Mouse (Mus musculus) retina, adult 2 months (tissue): ENCODE results near the gene Emb.
"Not testable (repeated sequence)": the region's sequence is repeated elsewhere in the genome, so short reads cannot be mapped to it uniquely, and the experiment has no call there.

ENCODE experiments used
- DNase-seq: peaks from one replicate; pipeline ENCODE4 v3.0.0-alpha.2; 2012; ENCODE audit warnings: low read depth, low spot score

Emb gene

DNA sequence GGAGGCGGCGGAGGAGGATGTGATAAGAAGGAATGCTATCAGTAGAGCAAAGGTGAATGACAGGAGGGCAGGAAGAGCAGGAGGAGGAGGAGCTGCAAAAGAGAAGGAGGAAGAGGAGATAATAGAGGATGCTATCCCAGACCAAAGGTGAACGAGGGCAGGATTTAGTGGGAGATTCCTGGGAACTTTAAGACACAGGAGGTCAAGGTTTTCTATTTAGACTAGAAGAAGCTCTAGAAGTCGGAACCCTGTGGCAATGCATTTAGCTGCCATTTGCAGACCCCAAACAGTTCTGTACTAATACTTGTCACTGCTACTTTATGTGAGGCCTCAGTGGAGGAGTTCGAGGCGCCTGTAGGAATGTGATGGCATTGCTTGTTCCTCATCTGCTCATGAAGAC lies at the start of gene Emb:
Emb (plus strand) TSS at position 301 of the 400 bp plus-strand sequence.
- DNase-seq = no peak

DNA sequence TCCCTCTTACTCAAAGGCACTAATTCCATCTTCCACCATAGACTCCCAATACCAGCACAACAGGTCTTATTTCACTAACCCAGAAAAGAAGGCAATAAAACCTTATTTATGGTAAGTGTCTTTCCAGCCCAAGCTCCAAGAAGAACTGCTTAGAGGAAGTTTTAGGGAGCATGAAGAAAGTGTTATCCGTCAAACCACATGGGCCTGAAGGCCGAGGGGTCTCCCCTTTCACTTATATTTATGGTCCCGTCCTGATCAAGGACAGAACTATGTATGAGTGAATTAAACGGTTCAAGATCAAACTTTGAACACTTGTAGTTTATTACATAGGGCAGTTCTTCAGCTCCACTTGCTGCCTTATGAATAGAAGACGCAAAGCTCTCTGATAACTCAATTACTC lies 44.4 kb upstream of the Emb start:
- DNase-seq = no peak

DNA sequence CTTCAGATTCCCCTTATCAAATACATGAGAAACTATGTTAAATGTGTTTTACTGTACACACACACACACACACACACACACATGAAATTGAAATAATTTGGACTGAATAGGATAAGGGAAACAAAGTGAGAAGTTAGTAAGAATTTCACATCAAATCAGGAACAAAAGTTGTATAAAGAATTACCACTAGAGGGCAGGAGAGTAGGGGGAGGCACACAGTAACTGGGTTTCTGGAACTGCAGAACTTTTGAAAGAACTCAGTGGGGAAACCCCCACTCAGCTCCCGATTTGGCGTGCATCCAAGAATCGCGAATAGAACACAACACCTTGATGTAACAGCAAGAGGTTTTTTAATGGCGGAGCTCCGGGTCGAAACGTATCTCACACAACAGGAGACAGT lies 43.3 kb upstream of the Emb start:
- no peak for DNase-seq

DNA sequence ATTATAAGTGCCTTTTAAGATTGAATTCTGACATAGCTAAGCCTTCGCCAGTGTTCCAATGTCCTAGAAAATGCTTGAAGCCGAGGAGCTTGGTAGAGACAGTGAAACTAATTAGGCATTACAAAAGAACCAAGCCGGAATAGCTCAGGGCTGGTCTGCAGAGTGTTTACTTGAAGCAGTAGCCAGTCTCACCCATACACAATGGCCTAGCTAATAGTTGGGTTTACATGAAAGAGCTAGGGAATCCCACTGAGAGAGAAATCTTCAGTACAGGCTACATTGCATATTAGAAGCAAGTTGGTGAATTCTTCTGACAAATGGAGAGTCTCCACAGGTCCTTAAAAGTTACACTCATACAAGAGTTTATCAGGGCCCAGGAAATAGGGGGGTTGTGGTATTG lies 27.4 kb upstream of the Emb start:
- DNase-seq = not testable (repeated sequence)

DNA sequence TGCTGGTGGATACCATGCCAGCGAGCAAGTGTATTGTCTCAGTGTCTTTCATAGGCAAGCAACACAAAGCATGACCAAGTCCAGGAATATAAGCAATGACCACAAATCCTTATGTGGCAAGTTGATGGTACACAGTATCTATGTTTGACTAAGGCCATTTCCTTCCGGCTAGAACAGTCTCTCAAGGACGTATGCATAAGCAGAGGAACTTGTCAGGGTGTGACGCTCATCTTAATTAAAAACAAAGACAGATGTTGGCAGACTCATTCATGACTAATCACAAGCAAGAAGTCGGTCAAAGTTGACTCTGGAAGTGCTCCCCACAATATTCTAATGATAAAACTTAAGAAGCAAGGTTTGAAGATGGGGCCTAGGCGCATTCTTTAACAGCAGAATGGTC lies 25.0 kb upstream of the Emb start:
- DNase-seq = no peak

DNA sequence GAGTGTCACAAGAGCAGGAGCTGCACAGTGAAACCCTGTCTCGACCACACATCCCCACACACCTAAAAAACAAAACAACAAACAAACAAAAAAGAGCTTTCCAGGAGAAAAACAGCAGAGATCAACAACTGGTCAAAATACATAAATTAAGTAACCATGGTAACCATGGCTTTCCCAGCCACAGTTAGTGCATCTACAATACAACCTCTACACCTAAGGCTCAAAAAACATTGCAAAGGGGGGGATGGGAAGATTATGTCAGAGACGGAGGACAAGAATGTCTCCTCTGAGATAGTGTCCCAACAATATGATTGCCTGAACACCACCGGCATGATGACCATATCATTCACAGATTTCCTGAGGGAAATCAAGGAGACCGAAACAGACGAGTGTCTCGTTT lies 23.0 kb upstream of the Emb start:
- no peak for DNase-seq

DNA sequence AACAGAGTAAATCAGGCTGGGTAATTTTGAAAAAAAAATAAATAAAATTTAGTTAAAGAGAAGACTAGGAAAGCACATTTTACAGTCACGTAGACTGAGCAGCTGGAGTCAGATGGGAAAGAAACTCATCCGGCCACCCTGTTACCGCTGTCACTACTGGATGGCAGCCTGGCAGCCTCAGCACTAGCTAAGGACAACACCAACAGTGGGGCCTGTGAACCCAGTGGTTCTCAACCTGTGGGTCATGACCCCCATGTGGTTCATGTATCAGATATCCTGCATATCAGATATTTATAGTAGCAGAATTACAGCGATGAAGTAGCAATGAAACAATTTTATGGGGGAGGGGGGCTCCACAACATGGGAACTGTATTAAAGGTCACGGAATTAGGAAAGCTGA lies 16.2 kb upstream of the Emb start:
- DNase-seq = no peak

DNA sequence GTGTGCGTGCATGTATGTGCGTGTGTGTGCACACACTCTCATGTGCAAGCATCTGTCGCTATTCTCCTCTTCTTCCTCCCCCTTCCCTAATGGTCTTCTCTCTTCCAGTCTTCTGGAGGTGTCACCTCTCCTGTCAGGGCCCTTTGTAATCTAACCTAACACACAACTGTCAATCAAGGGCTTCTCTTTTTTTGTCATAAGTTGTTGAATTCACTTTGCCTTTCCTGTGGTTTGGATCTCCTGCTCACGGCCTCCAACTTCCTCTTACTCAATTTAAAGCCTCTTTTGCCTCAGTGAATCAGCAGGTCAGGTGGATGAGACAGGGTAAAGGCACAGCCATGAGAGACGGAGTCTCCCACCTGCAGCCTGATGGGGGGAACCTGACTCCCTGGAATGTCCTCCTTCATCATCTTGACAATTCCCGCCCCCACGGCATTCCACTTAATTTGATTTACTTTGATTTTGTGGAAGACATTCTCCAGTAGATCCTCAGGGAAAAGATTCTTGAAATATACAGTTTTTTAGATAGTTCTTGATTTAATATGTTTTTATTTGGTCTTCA lies 14.8 kb upstream of the Emb start:
- DNase-seq = no peak

DNA sequence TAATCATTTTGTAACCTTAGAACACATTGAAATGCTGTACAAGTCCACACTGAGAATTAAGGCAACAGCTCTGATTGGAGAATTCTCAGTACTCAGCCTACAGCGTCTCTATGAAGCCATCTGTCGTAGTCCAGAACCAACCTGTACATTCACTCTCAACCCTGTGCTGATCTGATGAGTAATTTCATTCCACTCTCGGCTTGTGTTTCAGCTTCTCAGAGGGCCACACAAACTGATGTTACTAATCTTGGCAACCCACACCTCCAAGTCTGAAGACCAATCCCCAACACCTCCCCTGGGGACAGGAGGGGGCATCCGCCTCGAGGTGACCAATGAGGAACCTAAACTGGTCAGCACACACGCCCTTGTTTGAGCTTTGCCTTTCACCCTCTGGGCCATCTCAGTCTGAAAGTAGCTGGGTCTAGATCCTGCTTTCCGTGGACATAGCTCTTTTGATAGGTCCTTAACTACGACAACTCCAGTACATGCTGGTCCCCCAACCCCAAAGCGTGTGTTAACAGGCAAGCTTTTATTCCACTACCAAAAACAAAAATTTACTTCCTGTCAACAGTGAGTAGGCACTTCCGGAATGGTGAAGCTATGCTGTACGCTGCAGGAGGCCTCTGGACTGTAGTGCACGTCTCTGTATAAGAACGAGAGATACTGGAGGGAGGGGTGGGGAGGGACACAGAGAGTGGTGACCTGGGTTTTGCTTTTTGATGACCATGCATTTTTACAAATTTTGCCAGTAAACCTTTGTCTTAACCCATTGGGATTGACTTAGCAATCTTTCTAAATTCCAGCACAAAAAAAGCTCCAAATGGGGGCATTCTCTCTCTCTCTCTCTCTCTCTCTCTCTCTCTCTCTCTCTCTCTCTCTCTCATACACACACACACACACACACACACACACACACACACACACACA lies 12.5 kb upstream of the Emb start:
- no peak for DNase-seq

DNA sequence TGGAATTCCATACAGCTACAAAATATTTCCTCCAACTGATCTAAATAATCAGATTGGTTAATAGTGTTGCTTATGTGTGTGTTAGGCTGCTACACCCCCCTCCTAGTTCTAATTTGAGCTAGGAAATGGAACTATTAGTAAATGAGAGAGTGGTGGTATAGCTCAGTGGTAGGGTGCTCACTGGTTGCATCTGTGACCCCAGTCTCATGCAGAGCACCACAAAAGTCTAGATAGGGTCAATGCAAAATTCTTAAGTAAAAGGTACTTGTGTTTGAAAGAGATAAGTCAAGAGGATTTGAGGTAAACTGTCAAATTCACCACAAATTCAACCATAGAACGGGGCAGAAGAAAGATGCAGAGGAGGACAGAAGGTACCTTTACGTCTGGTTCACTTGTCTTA lies 10.7 kb upstream of the Emb start:
- DNase-seq = no peak

DNA sequence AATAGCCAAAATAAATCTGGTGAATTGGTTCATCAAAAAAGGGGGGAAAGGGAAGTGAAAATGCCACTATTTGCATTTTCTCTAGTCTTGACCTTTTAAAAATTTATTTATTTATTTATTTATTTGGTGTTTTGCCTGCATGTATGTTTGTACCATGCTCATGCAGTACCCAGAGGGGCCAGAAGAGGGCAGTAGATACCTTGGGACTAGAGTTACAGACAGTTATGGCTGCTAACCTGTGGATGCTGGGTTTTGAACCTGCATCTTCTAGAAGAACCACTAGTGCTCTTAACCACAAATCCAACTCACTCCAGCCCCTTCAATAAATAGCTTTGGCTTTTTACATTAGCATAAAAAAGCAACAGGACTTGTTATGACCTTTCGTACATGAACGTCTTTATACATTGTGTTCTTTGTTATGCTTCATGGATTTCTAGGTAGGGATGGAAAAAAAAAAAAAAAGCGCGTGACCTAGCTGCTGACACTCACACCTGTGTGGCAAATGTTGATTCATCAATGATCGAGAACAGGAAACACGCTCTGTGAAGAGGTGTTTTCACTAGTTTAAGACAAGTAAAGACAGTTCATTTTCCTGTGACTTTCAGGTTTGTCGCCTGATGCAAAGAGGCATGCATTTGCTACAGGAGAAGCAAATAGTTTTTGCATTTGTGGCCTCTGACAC lies 9.8 kb upstream of the Emb start:
- DNase-seq = no peak

DNA sequence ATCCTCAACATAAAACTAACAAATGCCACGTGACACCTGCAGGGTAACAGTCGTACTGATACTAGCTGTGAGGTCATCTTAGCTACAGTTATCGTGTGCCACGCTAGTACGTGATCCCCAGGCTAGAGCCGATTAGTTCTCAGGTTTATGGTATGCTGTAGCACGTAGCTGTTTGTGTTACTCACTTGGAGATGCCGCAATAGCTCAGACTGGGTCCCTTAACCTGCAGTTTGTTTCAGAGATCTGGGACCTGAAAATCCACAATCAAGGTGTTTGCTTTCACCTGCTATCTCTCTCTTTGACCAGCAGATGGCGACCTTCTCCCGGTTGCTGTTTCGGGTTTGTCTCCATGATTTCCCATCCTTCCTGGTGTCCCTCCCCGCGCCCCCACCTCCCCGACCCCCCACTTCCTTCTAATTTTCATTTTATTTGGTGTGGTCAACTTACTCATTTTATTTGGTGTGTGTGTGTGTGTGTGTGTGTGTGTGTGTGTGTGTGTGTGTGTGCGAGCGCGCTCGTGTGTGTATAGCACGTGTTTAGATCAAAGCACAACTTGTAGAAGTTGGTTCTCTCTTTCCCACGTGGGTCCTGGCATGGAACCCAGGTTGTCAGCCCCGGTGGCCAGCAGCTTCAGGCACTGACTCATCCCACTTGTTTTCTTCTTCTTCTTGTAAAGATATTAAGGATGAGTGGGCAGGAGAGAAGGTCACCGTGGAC lies 5.4 kb upstream of the Emb start:
- no peak for DNase-seq

DNA sequence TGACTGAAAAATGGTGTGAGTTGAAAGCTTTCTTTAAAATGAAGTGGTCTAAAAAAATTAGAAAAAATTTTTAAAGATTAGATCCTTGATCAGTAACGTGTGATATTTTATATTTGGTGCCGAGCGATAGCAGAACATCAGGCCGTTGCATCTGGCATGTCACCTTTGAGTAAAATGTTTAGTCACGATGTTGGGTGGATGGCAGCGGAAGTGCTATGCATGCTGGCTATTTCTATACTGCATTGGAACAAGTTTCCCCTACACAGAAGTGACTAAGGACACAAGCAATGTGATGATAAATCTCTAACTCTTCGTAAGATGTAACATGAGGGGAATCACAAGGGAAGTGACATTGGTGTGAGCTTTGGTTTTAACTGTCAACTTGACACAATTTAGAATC lies 3.7 kb upstream of the Emb start:
- no peak for DNase-seq

DNA sequence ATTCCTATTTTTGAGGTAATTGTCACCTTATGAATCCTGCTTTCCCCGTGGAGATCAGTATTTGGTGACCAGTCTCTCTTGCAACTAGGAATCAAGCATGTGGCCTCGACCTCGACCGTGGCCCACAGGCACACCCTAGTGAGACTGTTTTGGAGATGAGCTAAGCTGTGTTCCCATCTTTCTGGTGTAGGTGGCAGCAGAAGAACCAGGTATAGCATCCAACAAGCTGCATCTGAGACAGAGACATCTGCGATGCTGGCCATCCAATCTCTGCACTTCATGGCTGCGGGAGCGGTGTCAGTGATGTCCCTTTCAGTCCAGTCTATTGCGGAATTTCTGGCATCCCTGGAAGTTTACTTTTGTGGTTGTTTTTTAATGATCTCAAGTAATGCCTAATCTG lies 2.3 kb upstream of the Emb start:
- DNase-seq = no peak

DNA sequence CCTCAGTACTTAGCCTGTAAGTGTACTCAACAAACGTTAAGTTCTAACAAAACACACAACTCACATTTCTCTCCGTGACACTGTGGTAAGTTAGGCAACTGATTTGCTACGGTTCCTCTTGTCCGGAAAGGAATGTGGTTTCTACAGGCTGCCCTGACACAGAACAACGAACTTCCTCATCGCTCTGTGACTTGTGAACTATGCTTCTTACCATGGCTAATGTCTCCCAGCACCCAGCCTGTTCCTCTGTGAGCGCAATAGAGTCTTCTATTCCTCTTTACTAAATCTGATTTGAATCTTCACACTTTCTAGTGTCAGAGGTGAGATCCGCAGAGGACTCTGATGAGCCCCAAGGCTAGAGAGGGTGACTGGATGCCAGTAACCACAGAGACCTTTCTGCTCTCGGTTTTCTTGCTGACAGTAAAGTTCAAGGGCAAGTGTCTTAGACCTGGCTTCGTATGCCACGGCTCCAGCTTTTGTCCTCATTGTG lies 3.1 kb downstream of the Emb start:
- DNase-seq = no peak

DNA sequence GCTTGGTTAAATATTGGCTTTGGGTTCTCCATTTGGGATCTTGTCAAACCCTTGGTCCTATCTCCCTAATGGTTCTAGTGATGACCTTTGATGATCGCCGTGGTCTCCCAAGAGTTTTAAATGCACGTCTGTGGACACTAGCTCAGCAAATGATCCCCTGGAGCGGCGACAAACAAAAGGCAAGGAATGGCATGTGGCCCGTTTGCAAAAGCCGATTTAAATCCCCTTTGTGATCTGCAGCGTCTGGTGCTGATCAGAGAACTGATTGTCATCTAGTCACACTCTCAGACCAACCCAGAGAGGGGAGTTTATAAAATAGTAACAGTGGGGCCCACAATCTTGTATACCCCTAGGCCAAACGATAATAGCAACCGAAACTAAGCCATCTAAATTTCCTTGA lies 7.1 kb downstream of the Emb start:
- DNase-seq = no peak

DNA sequence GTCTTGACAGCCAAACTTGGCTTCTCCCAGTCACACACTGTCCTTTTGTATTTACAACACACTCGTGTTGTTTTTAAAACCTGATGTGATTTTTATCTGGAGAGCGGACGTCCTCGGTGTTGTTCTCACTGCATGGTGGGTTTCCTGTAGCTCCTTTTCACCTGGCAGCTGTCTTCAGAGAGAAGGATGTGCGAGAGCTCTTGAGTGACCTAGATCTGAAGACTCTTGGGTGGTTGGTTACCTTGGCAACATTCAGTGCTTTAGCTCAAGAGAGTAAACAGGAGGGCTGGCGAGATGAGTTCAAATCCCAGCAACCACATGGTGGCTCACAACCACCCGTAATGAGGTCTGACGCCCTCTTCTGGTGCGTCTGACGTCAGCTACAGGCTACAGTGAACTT lies 7.8 kb downstream of the Emb start:
- DNase-seq = no peak

DNA sequence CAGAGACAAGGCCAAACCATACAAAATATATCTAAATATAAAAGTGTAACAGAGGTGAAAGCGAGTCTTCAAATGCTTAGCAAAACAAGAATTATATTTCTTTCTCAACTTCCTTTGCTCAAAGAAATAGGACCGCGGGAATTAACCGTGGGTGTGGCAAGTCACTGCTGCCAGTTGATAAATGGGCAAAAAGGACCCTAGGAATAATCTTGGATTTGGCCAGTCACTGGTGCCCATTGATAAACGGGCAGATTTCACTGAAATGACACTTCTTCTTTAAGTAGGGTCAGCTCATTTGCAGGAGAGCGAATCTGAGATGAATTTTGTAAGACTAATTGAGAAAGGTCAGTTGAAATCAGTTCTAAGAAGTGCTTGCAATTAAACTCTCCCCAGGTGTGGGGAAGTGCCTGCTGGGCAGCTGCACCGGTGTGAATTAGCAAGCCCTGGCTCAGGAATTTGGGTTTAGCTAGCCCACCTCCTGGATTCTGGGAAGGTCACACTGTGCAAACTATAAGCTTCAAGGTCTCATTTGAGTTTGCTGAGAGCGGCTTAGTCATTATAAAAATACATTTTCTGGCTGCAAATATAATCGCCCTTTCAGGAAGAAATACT lies 8.5 kb downstream of the Emb start:
- DNase-seq = no peak

DNA sequence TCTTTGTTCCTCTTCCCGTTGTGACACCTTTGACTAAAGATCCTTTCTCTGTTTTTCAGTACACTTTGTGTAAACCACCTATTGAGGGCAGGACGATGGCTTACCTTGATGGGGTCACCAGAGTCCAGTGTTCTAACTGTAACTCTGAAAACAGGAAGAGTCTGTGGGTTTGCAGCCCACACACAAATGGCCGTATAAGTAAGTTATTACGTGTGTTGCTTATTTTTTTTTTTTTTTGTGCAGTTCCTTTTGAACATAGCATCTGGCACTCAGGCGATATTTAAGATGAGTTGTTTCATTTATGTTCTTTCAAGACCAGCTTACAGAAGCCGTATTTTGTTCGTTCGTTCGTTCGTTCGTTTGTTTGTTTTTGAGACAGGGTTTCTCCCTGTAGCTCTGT lies 9.3 kb downstream of the Emb start:
- no peak for DNase-seq

DNA sequence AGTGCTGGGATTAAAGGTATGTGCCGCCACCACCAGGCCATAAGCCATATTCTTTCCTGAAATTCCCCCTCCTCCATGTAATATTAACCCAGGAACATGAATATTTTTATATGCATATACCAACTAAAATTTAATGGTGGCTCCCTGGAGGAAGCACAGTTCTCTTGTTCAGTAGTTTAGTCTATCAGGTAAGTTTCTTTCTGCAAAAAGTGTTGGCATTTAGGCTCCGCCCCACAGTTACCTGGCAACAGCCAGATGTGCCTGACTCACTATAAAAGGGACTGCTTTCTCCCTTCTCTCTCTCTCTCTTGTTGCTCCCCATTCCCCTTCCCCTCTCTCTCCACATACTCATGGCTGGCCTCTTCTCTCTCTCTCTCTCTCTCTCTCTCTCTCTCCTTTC lies 9.8 kb downstream of the Emb start:
- DNase-seq = no peak

DNA sequence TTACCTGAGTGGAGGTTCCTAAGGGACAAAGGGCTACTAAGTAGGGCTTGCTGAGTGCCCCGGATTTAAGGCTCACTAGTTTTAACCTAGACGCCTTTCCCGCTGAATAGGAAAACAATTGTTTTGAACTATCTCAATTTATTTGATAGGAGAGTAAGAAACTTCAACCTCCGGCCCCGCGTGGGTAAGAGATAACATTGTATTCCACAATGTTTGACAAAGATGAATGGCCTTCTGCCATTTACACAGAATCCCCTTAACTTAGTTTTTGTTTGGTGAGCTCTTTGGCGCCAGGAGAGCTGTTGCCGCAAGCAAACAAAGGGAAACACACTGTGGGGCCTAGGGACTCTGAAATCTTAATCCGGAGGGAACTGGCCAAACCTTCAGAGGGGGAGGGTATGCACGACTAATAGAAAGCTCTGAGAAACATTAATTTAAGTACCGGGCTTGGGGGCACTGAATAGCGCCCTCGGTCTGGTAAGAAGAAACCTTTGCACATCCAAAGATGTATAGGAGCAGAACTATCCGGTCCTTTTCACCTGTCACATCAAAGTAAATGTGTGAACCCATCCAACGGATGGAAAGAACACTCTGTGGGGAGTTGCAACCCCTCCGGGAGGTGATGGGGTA lies 11.7 kb downstream of the Emb start:
- no peak for DNase-seq
